Mouse (Mus musculus) induced T-regulatory cell, adult 2 months (primary cell): ENCODE results near the gene Ints14.

ENCODE experiments used
- DNase-seq: peaks from one replicate; pipeline ENCODE4 v3.0.0-alpha.2; 2012; ENCODE audit warnings: low read depth

Ints14 gene

GRCm38 (mm10) chr9:65019146-65019545 lies 58.4 kb downstream of the Ints14 start:
- DNase-seq = peak; percentile 39

GRCm38 (mm10) chr9:65020128-65020527 lies 59.4 kb downstream of the Ints14 start:
- no peak for DNase-seq

GRCm38 (mm10) chr9:65020991-65021886 lies 60.5 kb downstream of the Ints14 start, which contains the start of gene Hacd3:
Gene Hacd3, minus strand, starts transcription at chr9:65021693.
- DNase-seq = peak; percentile 93

- DNase-seq = no peak
Measured at GRCm38 (mm10) chr9:65021887-65022579, 61.3 kb downstream of the Ints14 start.

GRCm38 (mm10) chr9:65022580-65023135 lies 62.0 kb downstream of the Ints14 start:
- DNase-seq = peak; percentile 65

- no peak for DNase-seq
Measured at GRCm38 (mm10) chr9:65023447-65023846, 62.7 kb downstream of the Ints14 start.

- no peak for DNase-seq
Measured at GRCm38 (mm10) chr9:65027241-65027640, 66.5 kb downstream of the Ints14 start.

GRCm38 (mm10) chr9:65028313-65028712 lies 67.6 kb downstream of the Ints14 start:
- no peak for DNase-seq

- DNase-seq = peak; percentile 42
Measured at GRCm38 (mm10) chr9:65031355-65031754, 70.7 kb downstream of the Ints14 start.

- DNase-seq = no peak
Measured at GRCm38 (mm10) chr9:65031894-65032268, 71.2 kb downstream of the Ints14 start.

- DNase-seq = peak; percentile 96
Measured at GRCm38 (mm10) chr9:65032269-65033108, 71.8 kb downstream of the Ints14 start, which contains the start of gene Dpp8. Gene Dpp8, plus strand, starts transcription at chr9:65032414.

GRCm38 (mm10) chr9:65036456-65036855 lies 75.8 kb downstream of the Ints14 start:
- DNase-seq = no peak
